Mouse (Mus musculus): ENCODE data around the gene Mgmt.

DNA sequence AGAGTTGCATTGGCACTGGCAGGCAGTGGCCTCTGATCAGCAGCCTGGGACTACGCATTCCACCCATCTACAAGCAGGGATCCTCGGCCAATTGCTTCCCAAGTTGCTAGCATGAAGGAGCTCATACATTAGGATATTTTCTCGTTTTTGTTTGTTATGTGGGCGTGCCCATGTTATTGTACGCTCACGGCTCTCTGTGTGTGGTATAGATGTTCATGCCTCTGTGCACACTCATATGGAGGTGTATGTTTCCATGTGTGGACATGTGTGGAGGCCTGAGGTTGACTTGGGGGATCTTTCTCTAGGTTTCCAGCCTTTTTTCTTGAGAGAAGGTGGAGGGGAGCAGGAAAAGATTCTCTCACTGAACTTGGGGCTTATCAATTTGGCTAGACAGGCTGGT is 46.8 kb upstream of the Mgmt start:
- TF ChIP-seq EP300 (IDR thresholded peaks at IDR 0.05; ENCODE audit: low read depth) (no peak), CTCF (IDR thresholded peaks at IDR 0.05; ENCODE audit: low read depth) (no peak)

Measured in heart, postnatal 0 days (tissue).